Mouse (Mus musculus): ENCODE results near the gene Gm45785. TPM values are rescaled to one million over a fixed set of nuclear protein-coding genes. Genes with fewer than 3 reads are reported as not detected.

Gene Gm45785
- total and polyA plus RNA-seq, 2 experiments from 2014 or later = 0.27 TPM; not detected in 1

DNA sequence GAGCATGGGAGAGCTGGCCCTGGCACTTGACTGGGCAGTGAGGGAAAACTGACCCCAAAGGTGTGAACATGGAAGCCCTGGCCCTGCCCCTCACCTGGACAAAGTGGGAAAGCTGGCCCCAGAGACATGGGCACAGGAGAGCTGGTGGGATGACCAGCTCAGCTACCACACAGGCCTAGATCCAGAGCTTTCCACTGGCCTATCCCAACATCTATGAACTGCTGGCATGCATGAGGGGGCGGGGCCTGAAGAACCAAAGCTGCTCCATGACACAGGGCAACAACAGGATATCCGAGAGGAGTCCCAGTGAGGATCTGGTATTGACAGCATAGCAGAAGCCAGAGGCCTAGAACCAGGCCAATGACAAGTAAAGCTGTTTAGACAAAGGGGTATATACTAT, 57.9 kb downstream of the Gm45785 start:
- Histone ChIP-seq H3K9me3 (ENCODE audit: low read length) (no peaks in the 10 kb centered on the region), H3K27me3 (ENCODE audit: insufficient read depth, low read length) (no peaks in the 10 kb centered on the region), H3K4me3 (ENCODE audit: low read depth, low read length) (no peak overlapping the region), H3K9ac (replicated peaks; ENCODE audit: low read length, poor library complexity, severe bottlenecking) (no peak overlapping the region), H3K36me3 (ENCODE audit: insufficient read depth, low read length) (no peaks in the 10 kb centered on the region), H3K27ac (ENCODE audit: low read depth, low read length) (no peak overlapping the region), H3K4me2 (ENCODE audit: low read depth, low read length, poor library complexity, severe bottlenecking) (no peak overlapping the region), H3K4me1 (ENCODE audit: insufficient read depth, low read length) (no peaks in the 10 kb centered on the region)
- DNase-seq (ENCODE audit: low spot score) (no peak), ATAC-seq (ENCODE audit: low FRiP score) (no peak)
- no peak for TF ChIP-seq CTCF (IDR thresholded peaks at IDR 0.05)
- 74% methylated on average over 2 of the region's 2 CpGs for WGBS

DNA sequence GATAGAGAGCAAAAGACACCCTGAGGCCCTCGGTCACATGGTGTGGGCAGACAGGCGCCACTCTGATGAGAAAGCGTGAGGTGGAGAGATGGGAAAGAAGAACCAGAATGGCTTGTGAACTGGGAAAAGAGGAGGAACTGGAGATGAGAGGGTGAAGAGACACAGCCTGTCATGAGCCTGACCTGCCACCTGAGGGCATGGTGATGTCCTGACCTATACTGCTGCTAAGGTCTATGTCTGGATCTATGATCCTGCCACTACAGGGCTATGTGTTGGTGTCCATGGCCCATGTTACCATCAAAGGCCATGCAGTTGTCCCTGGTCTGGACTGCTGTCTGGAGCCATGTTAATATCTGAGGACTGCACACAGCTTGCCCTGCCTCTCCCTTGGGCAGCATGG, 58.5 kb downstream of the Gm45785 start:
- no peaks in the 10 kb centered on the region for H3K4me1 ChIP-seq (ENCODE audit: insufficient read depth, low read length)
- no peaks in the 10 kb centered on the region for H3K36me3 ChIP-seq (ENCODE audit: insufficient read depth, low read length)
- DNase-seq (ENCODE audit: low spot score) (no peak), ATAC-seq (ENCODE audit: low FRiP score) (no peak)
- H3K4me2 ChIP-seq (ENCODE audit: low read depth, low read length, poor library complexity, severe bottlenecking) = no peak overlapping the region
- H3K27ac ChIP-seq (ENCODE audit: low read depth, low read length) = no peak overlapping the region
- H3K4me3 ChIP-seq (ENCODE audit: low read depth, low read length) = no peak overlapping the region
- H3K9me3 ChIP-seq (ENCODE audit: low read length) = no peaks in the 10 kb centered on the region
- no peaks in the 10 kb centered on the region for H3K27me3 ChIP-seq (ENCODE audit: insufficient read depth, low read length)
- H3K9ac ChIP-seq (replicated peaks; ENCODE audit: low read length, poor library complexity, severe bottlenecking) = no peak overlapping the region
- WGBS = 89% methylated on average over 3 of the region's 3 CpGs
- TF ChIP-seq CTCF (IDR thresholded peaks at IDR 0.05) = no peak

DNA sequence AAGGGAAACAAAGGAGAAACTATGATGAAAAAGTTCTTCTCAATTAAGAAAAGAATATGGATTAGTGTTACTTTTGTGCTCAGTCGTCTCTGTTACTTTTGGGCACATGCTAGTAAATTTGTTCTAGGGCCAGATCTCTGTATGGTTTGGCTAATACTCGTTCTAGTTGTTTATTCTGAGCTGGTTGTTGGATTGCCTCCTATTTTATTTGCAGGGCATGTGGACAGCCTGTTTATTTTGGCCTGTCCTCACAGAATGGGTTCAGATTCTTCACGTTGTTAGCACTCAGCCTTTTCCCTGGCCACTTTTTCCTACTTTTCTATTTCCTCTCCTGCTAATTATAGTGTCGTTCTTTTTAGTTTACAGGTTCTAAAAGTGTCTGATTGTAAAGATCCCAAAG, 62.6 kb downstream of the Gm45785 start:
- 76% methylated on average over 4 of the region's 4 CpGs for WGBS
- DNase-seq (ENCODE audit: low spot score) = no peak
- no peak overlapping the region for H3K27ac ChIP-seq (ENCODE audit: low read depth, low read length)

DNA sequence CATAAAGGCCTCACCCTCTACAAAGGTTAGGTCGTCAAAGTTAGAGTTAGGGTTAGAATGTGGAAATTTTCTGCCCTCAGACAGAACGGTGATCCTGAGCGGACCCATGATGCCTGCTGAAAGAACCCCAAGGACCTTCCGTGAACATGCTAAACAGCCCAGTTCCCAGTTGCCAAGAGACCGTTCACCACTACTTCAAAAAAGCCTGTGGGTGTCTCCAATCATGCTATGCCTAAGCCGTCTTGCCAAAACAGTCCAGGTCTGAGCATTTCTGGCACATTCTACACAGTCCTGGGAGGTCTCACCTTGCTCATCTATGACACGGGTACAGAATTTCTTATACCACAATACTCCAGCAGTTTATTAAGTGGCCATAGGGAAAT, 68.1 kb downstream of the Gm45785 start:
- H3K36me3 ChIP-seq (ENCODE audit: insufficient read depth, low read length) = no peaks in the 10 kb centered on the region
- H3K9me3 ChIP-seq (ENCODE audit: low read length) = no peaks in the 10 kb centered on the region
- no peak for TF ChIP-seq CTCF (IDR thresholded peaks at IDR 0.05)
- no peak for DNase-seq (ENCODE audit: low spot score)
- H3K27me3 ChIP-seq (ENCODE audit: insufficient read depth, low read length) = no peaks in the 10 kb centered on the region
- no peaks in the 10 kb centered on the region for H3K4me1 ChIP-seq (ENCODE audit: insufficient read depth, low read length)
- H3K27ac ChIP-seq (ENCODE audit: low read depth, low read length) = no peak overlapping the region
- ATAC-seq (ENCODE audit: low FRiP score) = no peak
- H3K9ac ChIP-seq (replicated peaks; ENCODE audit: low read length, poor library complexity, severe bottlenecking) = no peak overlapping the region
- 85% methylated on average over 7 of the region's 7 CpGs for WGBS
- no peak overlapping the region for H3K4me2 ChIP-seq (ENCODE audit: low read depth, low read length, poor library complexity, severe bottlenecking)
- no peak overlapping the region for H3K4me3 ChIP-seq (ENCODE audit: low read depth, low read length)

More for the DNA sequence above, 62.6 kb downstream of the Gm45785 start:
- Histone ChIP-seq H3K4me2 (ENCODE audit: low read depth, low read length, poor library complexity, severe bottlenecking) (no peak overlapping the region), H3K4me3 (ENCODE audit: low read depth, low read length) (no peak overlapping the region), H3K9ac (replicated peaks; ENCODE audit: low read length, poor library complexity, severe bottlenecking) (no peak overlapping the region), H3K27me3 (ENCODE audit: insufficient read depth, low read length) (no peaks in the 10 kb centered on the region), H3K9me3 (ENCODE audit: low read length) (no peaks in the 10 kb centered on the region), H3K36me3 (ENCODE audit: insufficient read depth, low read length) (no peaks in the 10 kb centered on the region), H3K4me1 (ENCODE audit: insufficient read depth, low read length) (no peaks in the 10 kb centered on the region)
- TF ChIP-seq CTCF (IDR thresholded peaks at IDR 0.05) = no peak
- no peak for ATAC-seq (ENCODE audit: low FRiP score)

DNA sequence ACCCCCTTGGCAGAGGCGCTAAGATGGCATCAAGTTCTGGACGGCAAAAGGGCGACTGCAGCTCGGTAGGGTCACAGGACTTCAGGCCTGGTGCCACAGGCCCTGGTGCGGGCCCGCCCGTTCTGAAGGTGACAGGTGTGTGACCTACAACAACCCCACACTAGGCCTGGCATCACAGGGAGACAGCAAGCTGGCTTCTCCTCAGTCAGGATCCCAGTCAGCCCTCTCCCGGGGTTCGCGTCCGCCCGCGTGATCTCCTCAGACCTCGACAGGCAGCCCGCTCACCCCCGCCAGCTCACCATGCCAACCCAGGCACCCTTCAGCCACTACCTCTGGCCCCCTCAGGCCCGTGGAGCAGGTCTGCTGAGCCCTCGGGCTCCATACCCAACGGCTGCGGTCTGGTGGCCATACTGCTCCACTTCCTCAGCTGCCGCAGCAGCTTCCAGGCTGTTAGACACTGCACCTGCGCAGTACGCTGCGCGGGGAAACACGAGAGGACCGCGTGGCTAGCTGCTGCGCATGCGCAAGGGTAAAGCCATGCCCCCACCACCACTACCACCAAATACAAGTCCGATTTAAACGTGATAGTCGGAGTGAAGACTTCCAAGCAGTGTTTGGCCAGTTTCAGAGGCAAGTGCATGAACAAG, 68.6 kb downstream of the Gm45785 start, which contains the start of gene Syce1:
Gene Syce1 (minus strand): TSS at position 447 of the 647 bp plus-strand sequence.
- H3K4me2 ChIP-seq (ENCODE audit: low read depth, low read length, poor library complexity, severe bottlenecking) = no peak within 1 kb of the TSS
- ATAC-seq (ENCODE audit: low FRiP score) = no peak
- H3K4me3 ChIP-seq (ENCODE audit: low read depth, low read length) = no peak within 1 kb of the TSS
- H3K36me3 ChIP-seq (ENCODE audit: insufficient read depth, low read length) = no peaks in the 10 kb centered on the region
- no peaks in the 10 kb centered on the region for H3K27me3 ChIP-seq (ENCODE audit: insufficient read depth, low read length)
- H3K4me1 ChIP-seq (ENCODE audit: insufficient read depth, low read length) = no peaks in the 10 kb centered on the region
- WGBS = 82% methylated on average over 33 of the region's 33 CpGs
- DNase-seq (ENCODE audit: low spot score) = no peak
- H3K27ac ChIP-seq (ENCODE audit: low read depth, low read length) = no peak within 1 kb of the TSS
- no peak within 1 kb of the TSS for H3K9ac ChIP-seq (replicated peaks; ENCODE audit: low read length, poor library complexity, severe bottlenecking)
- no peaks in the 10 kb centered on the region for H3K9me3 ChIP-seq (ENCODE audit: low read length)
- no peak for TF ChIP-seq CTCF (IDR thresholded peaks at IDR 0.05)

DNA sequence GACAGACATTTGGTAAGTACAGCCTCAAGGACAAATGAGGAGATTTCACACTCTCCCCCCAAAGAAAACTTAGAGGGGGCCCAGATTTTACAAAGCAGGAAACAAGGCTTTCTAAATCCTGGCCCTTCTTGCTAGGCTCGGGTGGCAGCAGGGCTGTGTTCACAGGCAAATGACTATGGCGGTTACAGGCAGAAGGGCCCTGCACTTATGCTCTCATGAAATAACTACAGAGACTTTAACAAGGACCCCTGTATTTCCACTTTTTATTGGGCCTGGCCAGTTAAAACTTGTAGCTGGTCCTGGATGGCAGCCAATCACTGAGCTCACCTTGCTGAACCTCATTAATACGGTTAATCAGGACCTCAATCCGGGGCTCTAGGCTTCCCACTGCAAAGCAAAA, 75.6 kb downstream of the Gm45785 start:
- H3K4me3 ChIP-seq (ENCODE audit: low read depth, low read length) = no peak overlapping the region
- no peak overlapping the region for H3K9ac ChIP-seq (replicated peaks; ENCODE audit: low read length, poor library complexity, severe bottlenecking)
- no peaks in the 10 kb centered on the region for H3K36me3 ChIP-seq (ENCODE audit: insufficient read depth, low read length)
- H3K4me2 ChIP-seq (ENCODE audit: low read depth, low read length, poor library complexity, severe bottlenecking) = no peak overlapping the region
- H3K27me3 ChIP-seq (ENCODE audit: insufficient read depth, low read length) = no peaks in the 10 kb centered on the region
- DNase-seq (ENCODE audit: low spot score) (no peak), ATAC-seq (ENCODE audit: low FRiP score) (no peak)
- no peaks in the 10 kb centered on the region for H3K4me1 ChIP-seq (ENCODE audit: insufficient read depth, low read length)
- TF ChIP-seq CTCF (IDR thresholded peaks at IDR 0.05) = no peak
- WGBS = 72% methylated on average over 4 of the region's 4 CpGs
- H3K27ac ChIP-seq (ENCODE audit: low read depth, low read length) = no peak overlapping the region
- H3K9me3 ChIP-seq (ENCODE audit: low read length) = no peaks in the 10 kb centered on the region

Other genes starting within 250 kb of the Gm45785 start
- not detected in 2 replicates for gene Olfr61, start 227.4 kb downstream of the Gm45785 start, total RNA-seq (2014; rRNA removed)
- gene Olfr61, start 227.4 kb downstream of the Gm45785 start, polyA plus RNA-seq (2015; fragmentation: Nextera tagmentation; extraction: Ambion mirVana) = not detected in 2 replicates
- not detected in 2 replicates for gene Olfr53, start 209.9 kb downstream of the Gm45785 start, total RNA-seq (2014; rRNA removed)
- not detected in 2 replicates for gene Olfr53, start 209.9 kb downstream of the Gm45785 start, polyA plus RNA-seq (2015; fragmentation: Nextera tagmentation; extraction: Ambion mirVana)
- gene Olfr539, start 196.4 kb downstream of the Gm45785 start, total RNA-seq (2014; rRNA removed) = 0.05 TPM in 1 of 2 replicates, not detected in the other
- 0.04 TPM in 1 of 2 replicates, not detected in the other for gene Olfr539, start 196.4 kb downstream of the Gm45785 start, polyA plus RNA-seq (2015; fragmentation: Nextera tagmentation; extraction: Ambion mirVana)
- not detected in 2 replicates for gene Olfr45, start 174.4 kb downstream of the Gm45785 start, total RNA-seq (2014; rRNA removed)
- not detected in 2 replicates for gene Olfr45, start 174.4 kb downstream of the Gm45785 start, polyA plus RNA-seq (2015; fragmentation: Nextera tagmentation; extraction: Ambion mirVana)
- not detected in 2 replicates for gene Olfr541, start 159.1 kb downstream of the Gm45785 start, total RNA-seq (2014; rRNA removed)
- not detected in 2 replicates for gene Olfr541, start 159.1 kb downstream of the Gm45785 start, polyA plus RNA-seq (2015; fragmentation: Nextera tagmentation; extraction: Ambion mirVana)
- gene Cyp2e1, start 92.6 kb downstream of the Gm45785 start, total RNA-seq (2014; rRNA removed) = not detected in 2 replicates
- gene Cyp2e1, start 92.6 kb downstream of the Gm45785 start, polyA plus RNA-seq (2015; fragmentation: Nextera tagmentation; extraction: Ambion mirVana) = not detected in 2 replicates
- 0.55 TPM in 1 of 2 replicates, not detected in the other for gene Syce1, start 68.5 kb downstream of the Gm45785 start, total RNA-seq (2014; rRNA removed)
- 0.14 and 0.26 TPM in 2 replicates for gene Syce1, start 68.5 kb downstream of the Gm45785 start, polyA plus RNA-seq (2015; fragmentation: Nextera tagmentation; extraction: Ambion mirVana)
- gene Zfp941, start 34.2 kb downstream of the Gm45785 start, total RNA-seq (2014; rRNA removed) = 30.0 and 37.6 TPM in 2 replicates
- gene Zfp941, start 34.2 kb downstream of the Gm45785 start, polyA plus RNA-seq (2015; fragmentation: Nextera tagmentation; extraction: Ambion mirVana) = 26.1 and 30.9 TPM in 2 replicates
- 0.71 TPM in 1 of 2 replicates, not detected in the other for gene Urah, start 21.3 kb downstream of the Gm45785 start, total RNA-seq (2014; rRNA removed)
- 0.23 and 0.26 TPM in 2 replicates for gene Urah, start 21.3 kb downstream of the Gm45785 start, polyA plus RNA-seq (2015; fragmentation: Nextera tagmentation; extraction: Ambion mirVana)
- not detected in 2 replicates for gene Scgb1c1, start 10.8 kb downstream of the Gm45785 start, total RNA-seq (2014; rRNA removed)
- not detected in 2 replicates for gene Scgb1c1, start 10.8 kb downstream of the Gm45785 start, polyA plus RNA-seq (2015; fragmentation: Nextera tagmentation; extraction: Ambion mirVana)
- gene Odf3, start 8.5 kb downstream of the Gm45785 start, total RNA-seq (2014; rRNA removed) = not detected in 2 replicates
- gene Odf3, start 8.5 kb downstream of the Gm45785 start, polyA plus RNA-seq (2015; fragmentation: Nextera tagmentation; extraction: Ambion mirVana) = 0.17 and 0.22 TPM in 2 replicates
- gene Ric8a, start 626 bp upstream of the Gm45785 start, total RNA-seq (2014; rRNA removed) = 81.2 and 127 TPM in 2 replicates
- gene Ric8a, start 626 bp upstream of the Gm45785 start, polyA plus RNA-seq (2015; fragmentation: Nextera tagmentation; extraction: Ambion mirVana) = 91.8 and 98.1 TPM in 2 replicates
- gene Bet1l, start 1.2 kb upstream of the Gm45785 start, total RNA-seq (2014; rRNA removed) = 19.1 and 26.0 TPM in 2 replicates
- 49.9 and 53.9 TPM in 2 replicates for gene Bet1l, start 1.2 kb upstream of the Gm45785 start, polyA plus RNA-seq (2015; fragmentation: Nextera tagmentation; extraction: Ambion mirVana)
- gene Psmd13, start 25.6 kb upstream of the Gm45785 start, total RNA-seq (2014; rRNA removed) = 107 and 136 TPM in 2 replicates
- 245 and 265 TPM in 2 replicates for gene Psmd13, start 25.6 kb upstream of the Gm45785 start, polyA plus RNA-seq (2015; fragmentation: Nextera tagmentation; extraction: Ambion mirVana)
- gene Sirt3, start 26.0 kb upstream of the Gm45785 start, total RNA-seq (2014; rRNA removed) = 55.5 and 66.3 TPM in 2 replicates
- 60.9 and 72.3 TPM in 2 replicates for gene Sirt3, start 26.0 kb upstream of the Gm45785 start, polyA plus RNA-seq (2015; fragmentation: Nextera tagmentation; extraction: Ambion mirVana)
- not detected in 2 replicates for gene Cox8b, start 44.1 kb upstream of the Gm45785 start, total RNA-seq (2014; rRNA removed)
- not detected in 2 replicates for gene Cox8b, start 44.1 kb upstream of the Gm45785 start, polyA plus RNA-seq (2015; fragmentation: Nextera tagmentation; extraction: Ambion mirVana)
- 0.24 and 0.82 TPM in 2 replicates for gene Nlrp6, start 64.6 kb upstream of the Gm45785 start, total RNA-seq (2014; rRNA removed)
- gene Nlrp6, start 64.6 kb upstream of the Gm45785 start, polyA plus RNA-seq (2015; fragmentation: Nextera tagmentation; extraction: Ambion mirVana) = 0.90 and 0.99 TPM in 2 replicates
- 7.8 and 10.5 TPM in 2 replicates for gene Pgghg, start 85.1 kb upstream of the Gm45785 start, total RNA-seq (2014; rRNA removed)
- gene Pgghg, start 85.1 kb upstream of the Gm45785 start, polyA plus RNA-seq (2015; fragmentation: Nextera tagmentation; extraction: Ambion mirVana) = 4.3 and 4.4 TPM in 2 replicates
- gene Ifitm5, start 94.0 kb upstream of the Gm45785 start, total RNA-seq (2014; rRNA removed) = 0.99 TPM in 1 of 2 replicates, not detected in the other
- gene Ifitm5, start 94.0 kb upstream of the Gm45785 start, polyA plus RNA-seq (2015; fragmentation: Nextera tagmentation; extraction: Ambion mirVana) = 0.63 TPM in 1 of 2 replicates, not detected in the other
- not detected in 2 replicates for gene Gm45717, start 99.6 kb upstream of the Gm45785 start, total RNA-seq (2014; rRNA removed)
- 0.81 TPM in 1 of 2 replicates, not detected in the other for gene Gm45717, start 99.6 kb upstream of the Gm45785 start, polyA plus RNA-seq (2015; fragmentation: Nextera tagmentation; extraction: Ambion mirVana)
- 66.6 and 79.1 TPM in 2 replicates for gene Ifitm2, start 99.7 kb upstream of the Gm45785 start, total RNA-seq (2014; rRNA removed)
- 200 and 218 TPM in 2 replicates for gene Ifitm2, start 99.7 kb upstream of the Gm45785 start, polyA plus RNA-seq (2015; fragmentation: Nextera tagmentation; extraction: Ambion mirVana)
- gene Ifitm1, start 110.9 kb upstream of the Gm45785 start, total RNA-seq (2014; rRNA removed) = 9.7 and 16.3 TPM in 2 replicates
- 14.6 and 21.2 TPM in 2 replicates for gene Ifitm1, start 110.9 kb upstream of the Gm45785 start, polyA plus RNA-seq (2015; fragmentation: Nextera tagmentation; extraction: Ambion mirVana)
- 22.5 and 39.3 TPM in 2 replicates for gene Ifitm3, start 154.4 kb upstream of the Gm45785 start, total RNA-seq (2014; rRNA removed)
- gene Ifitm3, start 154.4 kb upstream of the Gm45785 start, polyA plus RNA-seq (2015; fragmentation: Nextera tagmentation; extraction: Ambion mirVana) = 67.8 and 80.5 TPM in 2 replicates
- gene Ifitm6, start 161.6 kb upstream of the Gm45785 start, total RNA-seq (2014; rRNA removed) = 0.99 and 1.1 TPM in 2 replicates
- 0.81 and 0.83 TPM in 2 replicates for gene Ifitm6, start 161.6 kb upstream of the Gm45785 start, polyA plus RNA-seq (2015; fragmentation: Nextera tagmentation; extraction: Ambion mirVana)
- gene Gm17387, start 172.8 kb upstream of the Gm45785 start, total RNA-seq (2014; rRNA removed) = not detected in 2 replicates
- not detected in 2 replicates for gene Gm17387, start 172.8 kb upstream of the Gm45785 start, polyA plus RNA-seq (2015; fragmentation: Nextera tagmentation; extraction: Ambion mirVana)
- 133 and 146 TPM in 2 replicates for gene B4galnt4, start 204.8 kb upstream of the Gm45785 start, total RNA-seq (2014; rRNA removed)
- 52.1 and 53.9 TPM in 2 replicates for gene B4galnt4, start 204.8 kb upstream of the Gm45785 start, polyA plus RNA-seq (2015; fragmentation: Nextera tagmentation; extraction: Ambion mirVana)
- 0.49 TPM in 1 of 2 replicates, not detected in the other for gene Pkp3, start 221.9 kb upstream of the Gm45785 start, total RNA-seq (2014; rRNA removed)
- gene Pkp3, start 221.9 kb upstream of the Gm45785 start, polyA plus RNA-seq (2015; fragmentation: Nextera tagmentation; extraction: Ambion mirVana) = not detected in 2 replicates
- gene Sigirr, start 244.2 kb upstream of the Gm45785 start, total RNA-seq (2014; rRNA removed) = 1.1 and 3.9 TPM in 2 replicates
- 1.8 and 2.0 TPM in 2 replicates for gene Sigirr, start 244.2 kb upstream of the Gm45785 start, polyA plus RNA-seq (2015; fragmentation: Nextera tagmentation; extraction: Ambion mirVana)